Mouse (Mus musculus) liver, postnatal 0 days (tissue): ENCODE results near the gene Rassf7.
A peak's percentile ranks its signal among the peaks of the same experiment; 100 is the strongest.

ENCODE experiments used
- CTCF ChIP-seq: sonication (generic); IDR thresholded peaks from 2 replicates; pipeline ENCODE4 v1.5.1; 2016; ENCODE audit warnings: antibody characterized with exemption, low read depth
- EP300 ChIP-seq: IDR thresholded peaks from 2 replicates; pipeline ENCODE4 v1.6.1; 2016; ENCODE audit warnings: antibody characterized with exemption, low read depth, mild to moderate bottlenecking

- TF ChIP-seq CTCF (no peak), EP300 (peak; percentile 54)
These were observed 447 bp downstream of the Rassf7 start for GRCm38 (mm10) chr7:141215880-141216733.
